Comparison of ENCODE assay signal across 31 mouse cellular contexts in the genomic region with DNA sequence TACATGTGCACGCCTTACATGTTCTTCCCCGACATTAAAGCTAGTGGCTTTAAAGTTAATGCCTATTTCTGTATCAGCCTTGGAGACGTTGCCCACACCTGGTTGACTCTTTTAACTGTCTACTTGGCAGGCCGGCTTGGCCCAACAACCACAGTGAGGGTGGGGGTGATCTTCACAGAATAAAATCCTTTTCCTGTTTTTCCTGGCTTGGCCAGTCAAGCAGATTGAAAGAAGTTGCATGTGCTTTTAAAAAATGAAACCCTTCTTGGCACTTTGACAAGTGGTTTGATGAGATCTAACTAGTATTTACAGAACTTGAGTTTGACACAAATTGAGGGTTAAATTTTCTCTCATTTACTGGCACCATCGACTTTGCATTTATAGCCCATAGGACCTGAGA.
DNase-seq lines count a peak whose midpoint lies in the region; ATAC-seq and TF ChIP-seq lines count a peak whose summit lies in the region.
"Had no signal": no experiment of that assay in that cellular context is flagged by ENCODE, and none has a peak within 500 bp of the region (broad histone marks: within the 10 kb centered on the region; RNA-seq: fewer than 3 reads in every experiment).

No protein-coding gene starts in this region.

- no peak overlapping the region for H3K4me2 ChIP-seq in stomach, postnatal 0 days (replicated peaks; ENCODE audit: low read depth)
- H3K4me2 ChIP-seq: embryonic facial prominence, embryonic 12.5 days; forebrain, embryonic 15.5 days; heart, embryonic 11.5 days; hindbrain, embryonic 12.5 days; intestine, embryonic 15.5 days; limb, embryonic 15.5 days; lung, embryonic 15.5 days; midbrain, embryonic 13.5 days; neural tube, embryonic 13.5 days; stomach, embryonic 15.5 days had no signal

- no peaks in the 10 kb centered on the region for H3K9me3 ChIP-seq in stomach, postnatal 0 days (ENCODE audit: control insufficient read depth, low read length)
- H3K9me3 ChIP-seq: embryonic facial prominence, embryonic 12.5 days; forebrain, embryonic 10.5 days; forebrain, embryonic 15.5 days; hindbrain, embryonic 12.5 days; intestine, embryonic 15.5 days; limb, embryonic 15.5 days; lung, embryonic 15.5 days; midbrain, embryonic 13.5 days; neural tube, embryonic 13.5 days; stomach, embryonic 15.5 days had no signal

- TF ChIP-seq EP300 in stomach, postnatal 0 days (optimal IDR thresholded peaks at IDR 0.05) = no peak

- ATAC-seq in neutrophil, adult 5-6 weeks (ENCODE audit: extremely low read depth, insufficient number of reproducible peaks, low FRiP score, poor library complexity, severe bottlenecking) = 0 out of 2 replicates have a peak, but pooled peaks have one; percentile 30
- ATAC-seq in stomach, postnatal 0 days (ENCODE audit: low FRiP score, low TSS enrichment) = no peak
- ATAC-seq: CD4-positive, CD25-positive, alpha-beta regulatory T cell, adult 4 months; forebrain, embryonic 15.5 days; hindbrain, postnatal 0 days; intestine, embryonic 15.5 days; midbrain, embryonic 13.5 days had no signal

- H3K36me3 ChIP-seq in stomach, postnatal 0 days (ENCODE audit: control insufficient read depth, insufficient read depth, low read length) = no peaks in the 10 kb centered on the region
- H3K36me3 ChIP-seq: embryonic facial prominence, embryonic 12.5 days; forebrain, embryonic 10.5 days; forebrain, embryonic 15.5 days; hindbrain, embryonic 12.5 days; intestine, embryonic 15.5 days; limb, embryonic 15.5 days; lung, embryonic 15.5 days; midbrain, embryonic 13.5 days; neural tube, embryonic 13.5 days; stomach, embryonic 15.5 days had no signal

- WGBS in stomach, postnatal 0 days = 71% methylated on average over 5 of the region's 5 CpGs

- H3K9ac ChIP-seq in stomach, postnatal 0 days (ENCODE audit: low read length) = no peak overlapping the region
- H3K9ac ChIP-seq: embryonic facial prominence, embryonic 12.5 days; forebrain, embryonic 15.5 days; hindbrain, embryonic 12.5 days; intestine, embryonic 15.5 days; limb, embryonic 15.5 days; liver, embryonic 14.5 days; lung, embryonic 15.5 days; midbrain, embryonic 13.5 days; neural tube, embryonic 13.5 days; stomach, embryonic 15.5 days had no signal

- no peaks in the 10 kb centered on the region for H3K27me3 ChIP-seq in stomach, postnatal 0 days (ENCODE audit: control insufficient read depth, insufficient read depth, low read length)
- H3K27me3 ChIP-seq: embryonic facial prominence, embryonic 12.5 days; forebrain, embryonic 15.5 days; hindbrain, embryonic 12.5 days; intestine, embryonic 15.5 days; limb, embryonic 15.5 days; lung, embryonic 15.5 days; midbrain, embryonic 13.5 days; neural tube, embryonic 13.5 days; stomach, embryonic 15.5 days had no signal

- TF ChIP-seq CTCF in stomach, postnatal 0 days (IDR thresholded peaks at IDR 0.05; ENCODE audit: low read depth) = no peak

- no peaks in the 10 kb centered on the region for H3K4me1 ChIP-seq in stomach, postnatal 0 days (replicated peaks; ENCODE audit: control insufficient read depth, insufficient read depth)
- H3K4me1 ChIP-seq: embryonic facial prominence, embryonic 12.5 days; forebrain, embryonic 10.5 days; forebrain, embryonic 15.5 days; hindbrain, embryonic 12.5 days; intestine, embryonic 15.5 days; lung, embryonic 15.5 days; midbrain, embryonic 13.5 days; neural tube, embryonic 13.5 days; stomach, embryonic 15.5 days had no signal

- no peak overlapping the region for H3K4me3 ChIP-seq in stomach, postnatal 0 days (ENCODE audit: low read depth, low read length)
- H3K4me3 ChIP-seq: embryonic facial prominence, embryonic 12.5 days; forebrain, embryonic 10.5 days; forebrain, embryonic 15.5 days; hindbrain, embryonic 12.5 days; intestine, embryonic 15.5 days; layer of hippocampus, adult 2 months; left cerebral cortex, adult 2 months; limb, embryonic 15.5 days; lung, embryonic 15.5 days; midbrain, embryonic 13.5 days; neural tube, embryonic 13.5 days; stomach, embryonic 15.5 days had no signal

- no peak overlapping the region for H3K27ac ChIP-seq in stomach, postnatal 0 days (replicated peaks)
- H3K27ac ChIP-seq: embryonic facial prominence, embryonic 12.5 days; forebrain, embryonic 10.5 days; forebrain, embryonic 15.5 days; hindbrain, embryonic 12.5 days; hindbrain, postnatal 0 days; intestine, embryonic 15.5 days; layer of hippocampus, adult 2 months; left cerebral cortex, adult 2 months; limb, embryonic 15.5 days; liver, embryonic 14.5 days; lung, embryonic 15.5 days; macrophage; midbrain, embryonic 13.5 days; neural tube, embryonic 13.5 days; stomach, embryonic 15.5 days had no signal

- DNase-seq in kidney, postnatal 14 days = peak; percentile 1
- no peak for DNase-seq in kidney, postnatal 25 days
- DNase-seq in spleen, adult 18-20 months = peak; percentile 8 to 10
- no peak for DNase-seq in spleen, postnatal 14 days (ENCODE audit: low spot score in 2 of 2)
- no peak for DNase-seq in cerebellum, postnatal 25 days
- DNase-seq in stomach, postnatal 0 days (ENCODE audit: low spot score) = no peak
- DNase-seq: adrenal gland, postnatal 36 days; cerebellum, adult 8-10 months; cerebellum, postnatal 36 days; gastrocnemius, postnatal 25 days; heart, postnatal 36 days; kidney, adult 8-10 months; thymus, postnatal 14 days had no signal

Comparison
In these comparisons a context has a peak if more than half of its experiments do, and no peak if none do; other contexts are left out.
1. DNase-seq: peak in kidney, postnatal 14 days (single experiment) and spleen, adult 18-20 months (2 of 2); none in kidney, postnatal 25 days (0 of 2), spleen, postnatal 14 days (0 of 2), cerebellum, postnatal 25 days (0 of 2) and stomach, postnatal 0 days (single experiment).